Mouse (Mus musculus): ENCODE measurements around the gene Scamp5.

Gene Scamp5

DNA sequence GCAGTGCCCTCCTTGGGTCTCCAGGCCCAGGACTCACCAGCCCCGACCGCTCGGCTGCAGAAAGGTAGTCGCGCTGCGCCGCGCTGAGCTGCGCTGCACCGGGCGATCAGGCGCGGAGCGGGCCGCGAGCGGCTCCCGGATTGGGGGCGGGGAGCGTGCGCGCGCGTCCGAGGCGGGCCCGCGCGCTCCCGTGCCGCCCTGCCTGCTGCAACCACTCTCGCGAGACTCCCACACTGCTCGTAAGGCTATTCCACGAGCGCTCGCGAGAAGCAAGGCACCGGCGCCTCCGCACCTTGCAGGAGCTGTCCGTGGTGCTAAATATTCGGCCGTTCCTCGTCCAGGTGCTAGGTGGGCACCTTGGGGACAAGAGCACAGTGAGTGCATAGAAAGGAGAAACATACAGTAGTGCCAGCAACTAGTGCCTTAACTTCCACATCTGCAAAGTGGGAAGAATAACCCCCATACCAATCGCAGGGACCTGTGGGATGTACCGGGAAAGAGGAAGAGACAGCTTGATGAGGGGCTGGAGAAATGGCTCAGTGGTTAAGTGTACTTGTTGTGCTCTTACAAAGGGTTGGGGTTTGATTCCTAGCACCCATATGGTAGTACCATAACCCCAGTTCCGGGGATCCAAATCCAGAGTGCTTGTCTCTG is at the start of gene Scamp5:
TSS of gene Scamp5 (minus strand) at position 165 of the 654 bp plus-strand sequence.
- DNase-seq (ENCODE audit: low spot score), result peak; percentile 86

DNA sequence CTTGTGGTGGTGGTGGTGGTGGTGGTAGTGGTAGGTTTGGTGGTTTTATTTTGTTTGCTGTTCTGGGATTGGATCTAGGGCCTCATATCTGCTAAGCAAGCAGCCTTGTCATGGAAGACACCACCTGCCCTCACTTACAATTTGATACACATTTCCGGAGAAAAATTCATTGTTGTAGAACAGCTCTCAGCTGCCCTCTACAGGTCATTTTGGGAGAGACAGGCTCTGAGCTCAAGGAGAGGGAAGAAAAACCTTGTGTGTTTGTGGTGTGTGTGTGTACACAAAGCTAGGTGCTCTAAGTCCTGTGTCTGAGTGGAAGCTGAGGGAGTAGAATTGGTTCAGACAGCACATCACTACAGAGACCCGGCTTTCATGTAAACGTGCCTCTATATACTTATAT is 49.3 kb upstream of the Scamp5 start:
- DNase-seq (ENCODE audit: low spot score), result peak; percentile 32

DNA sequence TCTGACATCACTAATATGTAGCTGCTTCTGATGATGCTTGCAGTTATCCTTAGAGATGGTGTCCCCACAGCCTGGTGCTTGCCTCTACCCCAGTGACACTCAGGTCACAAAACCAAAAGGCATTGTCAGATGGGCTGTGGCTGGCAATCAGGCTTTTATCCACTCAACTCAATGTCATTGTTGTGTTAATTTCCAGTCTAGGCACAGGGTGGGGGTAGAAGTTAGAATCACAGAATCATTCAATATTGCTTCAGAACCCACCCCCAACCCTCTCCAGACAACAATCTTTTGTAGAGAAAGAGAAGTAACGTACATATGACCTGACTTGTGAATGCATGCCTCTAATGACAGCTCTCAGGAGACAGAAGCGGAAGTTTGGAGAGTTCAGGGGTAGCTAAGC is 42.7 kb upstream of the Scamp5 start:
- DNase-seq (ENCODE audit: low spot score), result no peak

DNA sequence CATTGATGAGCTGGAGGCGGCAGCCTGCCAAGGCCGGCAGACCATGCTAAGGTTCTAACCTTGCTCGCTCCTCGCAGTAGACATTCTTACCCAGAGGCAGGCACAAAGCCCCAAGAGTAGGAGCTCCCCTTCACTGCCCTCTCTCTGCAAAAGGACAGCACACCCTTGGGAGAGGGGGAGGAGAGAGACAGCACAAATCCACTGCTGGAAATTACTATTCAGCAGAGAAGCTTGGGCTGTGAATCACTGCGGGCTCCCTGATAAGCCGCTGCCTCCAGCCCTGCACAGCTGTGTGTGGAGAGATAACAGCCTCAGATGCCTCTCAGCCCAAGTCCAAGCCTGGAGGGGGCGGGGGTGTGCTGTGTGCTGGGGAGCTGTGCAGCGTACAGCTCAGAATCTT is 37.8 kb upstream of the Scamp5 start:
- peak; percentile 77 for DNase-seq (ENCODE audit: low spot score)

DNA sequence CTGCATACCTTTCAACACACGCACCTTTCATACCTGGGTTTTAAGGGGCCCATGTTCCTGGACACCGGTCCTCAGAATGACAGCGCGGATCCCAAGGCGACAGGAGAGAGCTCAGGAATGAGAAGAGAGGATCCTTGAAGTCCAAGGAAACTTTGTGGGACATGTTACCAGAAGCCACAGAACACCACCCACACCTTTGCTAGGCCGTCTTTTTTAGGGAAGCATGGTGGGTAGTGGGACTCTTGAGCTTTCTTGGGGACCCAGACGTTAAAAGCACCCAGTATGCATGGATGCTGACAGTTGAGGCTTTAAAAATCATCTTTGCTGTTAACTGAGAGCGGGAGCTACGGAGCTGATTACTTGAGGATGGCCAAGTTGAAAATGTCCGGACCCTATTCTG is 37.0 kb upstream of the Scamp5 start:
- DNase-seq (ENCODE audit: low spot score), result no peak

- peak; percentile 67 for DNase-seq (ENCODE audit: low spot score)
Observed at GRCm38 (mm10) chr9:57504381-57504700, 36.5 kb upstream of the Scamp5 start.

DNA sequence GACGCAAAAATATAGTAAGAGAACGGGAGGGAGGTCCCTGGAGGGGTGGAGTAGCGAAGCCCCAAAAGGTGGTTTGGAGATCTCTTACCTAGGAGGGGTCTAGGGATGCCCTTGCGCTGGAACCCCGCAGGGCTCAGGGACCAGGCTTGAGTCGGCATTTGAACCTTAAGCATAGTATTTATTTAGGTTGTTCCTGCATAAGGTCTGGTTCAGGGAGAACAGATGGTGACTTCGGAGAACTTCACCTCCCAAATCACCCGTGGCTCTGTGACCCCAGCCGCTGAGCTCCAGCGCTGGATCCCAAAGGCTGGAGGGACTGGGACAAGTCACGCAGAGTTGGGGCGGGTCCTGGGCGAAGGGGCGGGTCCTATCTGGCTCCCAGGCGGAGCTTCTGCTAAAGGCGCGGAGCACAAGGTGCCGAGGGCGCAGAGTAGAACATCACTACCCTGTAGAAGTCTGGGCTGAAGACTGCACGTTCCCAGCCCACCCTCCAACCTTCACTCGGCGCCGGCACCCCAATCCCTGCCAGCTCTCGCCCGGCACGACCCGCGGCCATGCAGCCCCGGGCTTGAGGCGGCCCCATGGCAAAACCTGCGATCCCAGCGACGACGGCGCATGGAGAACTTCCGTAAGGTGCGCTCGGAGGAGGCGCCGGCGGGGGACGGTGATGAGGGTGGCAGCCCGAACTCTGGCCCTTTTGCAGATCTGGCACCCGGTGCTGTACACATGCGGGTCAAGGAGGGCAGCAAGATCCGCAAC is 35.9 kb upstream of the Scamp5 start, which contains the start of gene Rpp25:
TSS of gene Rpp25 (plus strand) at position 405 of the 759 bp plus-strand sequence.
- peak; percentile 74 for DNase-seq (ENCODE audit: low spot score)

DNA sequence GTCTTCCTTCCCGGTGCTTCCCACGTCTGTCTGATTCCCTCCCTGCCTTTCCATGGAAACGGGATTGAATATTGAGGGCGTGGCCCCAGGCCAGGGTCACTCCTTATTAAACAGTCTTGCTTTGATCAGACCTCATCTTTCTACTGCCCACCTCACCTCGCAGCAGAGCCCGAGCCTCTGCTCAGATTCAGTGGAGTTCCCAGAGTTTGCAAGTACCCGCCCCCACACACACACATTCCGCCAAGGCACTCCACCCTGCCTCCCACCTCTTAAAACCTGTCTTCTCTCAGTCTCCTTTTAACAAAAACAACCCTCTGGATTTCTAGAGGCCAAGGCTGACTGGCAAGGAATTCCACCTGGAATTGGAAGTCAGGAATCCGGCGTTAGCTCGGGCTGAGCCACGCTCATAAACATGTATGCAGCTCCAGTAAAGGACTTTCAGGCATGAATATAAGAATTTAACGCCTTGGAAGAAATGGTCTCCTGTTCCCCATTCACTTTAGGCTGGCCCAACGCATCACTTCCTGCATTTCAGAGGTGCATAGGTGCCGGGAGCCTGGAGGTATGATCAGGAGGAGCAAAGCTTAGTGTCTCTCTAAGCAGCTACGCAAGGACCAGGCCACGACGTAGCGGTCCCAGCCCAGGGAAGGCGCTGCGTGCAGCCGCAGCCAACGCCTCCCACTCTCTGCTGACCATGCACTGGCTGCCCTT is 35.2 kb upstream of the Scamp5 start:
- peak; percentile 40 for DNase-seq (ENCODE audit: low spot score)

GRCm38 (mm10) chr9:57501861-57502260 is 34.0 kb upstream of the Scamp5 start:
- DNase-seq (ENCODE audit: low spot score), result peak; percentile 9

DNA sequence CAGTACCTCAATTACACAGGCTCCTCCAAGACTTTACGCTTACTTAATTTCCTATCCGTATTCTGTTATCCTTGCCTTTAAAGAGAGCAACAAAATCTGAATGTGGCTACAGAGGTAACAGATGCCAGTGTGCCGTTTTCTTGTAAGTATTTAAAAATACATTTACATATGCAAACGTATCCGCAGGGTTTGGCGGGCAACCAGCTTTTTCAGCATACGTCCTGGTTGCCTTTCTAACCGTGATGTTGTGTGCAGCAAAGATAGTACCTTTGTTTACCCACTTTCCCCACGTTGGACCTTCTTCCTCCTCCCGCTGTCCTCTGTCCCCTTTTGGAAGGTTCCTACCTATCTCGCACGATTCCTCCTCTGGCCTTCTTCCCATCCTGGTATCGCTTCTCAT is 33.6 kb upstream of the Scamp5 start:
- DNase-seq (ENCODE audit: low spot score), result no peak

DNA sequence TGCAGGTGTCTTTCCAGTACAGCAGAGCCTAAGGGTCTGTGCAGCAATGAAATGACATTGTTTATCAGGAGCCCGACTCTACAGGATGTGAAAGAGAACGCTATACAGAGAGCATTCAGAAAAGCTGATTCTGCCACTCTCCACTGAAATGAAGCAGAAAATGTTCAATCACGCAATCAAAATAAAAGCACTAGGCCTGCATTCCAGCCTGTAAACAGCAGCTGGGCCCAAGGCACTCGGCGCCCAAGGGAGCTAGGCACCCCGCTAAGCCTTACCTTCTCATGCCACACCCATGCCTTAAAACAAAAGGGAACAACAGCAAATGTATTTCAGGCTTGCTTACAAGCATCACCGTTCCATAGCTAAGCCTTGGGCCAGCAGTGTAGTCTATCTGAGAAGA is 30.7 kb upstream of the Scamp5 start:
- DNase-seq (ENCODE audit: low spot score), result no peak

DNA sequence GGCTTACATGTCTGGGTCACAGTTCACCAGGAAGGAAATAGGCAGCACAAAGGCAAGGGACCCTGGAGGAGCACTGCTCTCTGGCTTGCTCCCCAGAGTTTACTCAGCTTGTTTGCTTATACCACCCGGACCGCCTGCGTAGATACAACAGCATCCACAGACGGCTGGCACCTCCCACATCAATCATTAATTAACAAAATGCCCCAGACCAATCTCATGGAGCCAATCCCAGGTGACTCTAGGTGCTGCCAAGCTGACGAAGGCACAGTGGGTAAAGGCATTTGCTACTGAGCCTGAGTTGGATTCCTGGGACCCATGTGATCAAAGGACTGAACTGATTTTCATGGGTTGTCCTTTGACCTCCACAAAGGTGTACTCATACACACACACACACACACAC is 29.4 kb upstream of the Scamp5 start:
- DNase-seq (ENCODE audit: low spot score), result no peak

DNA sequence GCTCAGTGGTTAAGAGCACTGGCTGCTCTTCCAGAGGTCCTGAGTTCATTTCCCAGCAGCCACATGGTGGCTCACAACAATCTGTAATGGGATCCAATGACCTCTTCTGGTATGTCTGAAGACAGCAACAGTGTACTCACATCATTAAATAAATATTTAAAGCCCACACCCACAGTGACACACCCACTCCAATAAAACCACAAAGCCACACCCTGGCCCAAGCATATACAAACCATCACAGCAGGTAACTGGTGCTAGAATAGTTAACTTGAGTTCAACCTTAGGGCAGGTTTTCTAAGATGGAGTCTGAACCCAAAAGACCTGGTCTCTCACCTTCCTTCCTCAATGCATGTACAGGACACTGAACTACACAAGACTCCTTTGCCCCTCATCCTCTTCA is 27.1 kb upstream of the Scamp5 start:
- DNase-seq (ENCODE audit: low spot score), result no peak

GRCm38 (mm10) chr9:57493532-57493931 is 25.7 kb upstream of the Scamp5 start:
- no peak for DNase-seq (ENCODE audit: low spot score)

DNA sequence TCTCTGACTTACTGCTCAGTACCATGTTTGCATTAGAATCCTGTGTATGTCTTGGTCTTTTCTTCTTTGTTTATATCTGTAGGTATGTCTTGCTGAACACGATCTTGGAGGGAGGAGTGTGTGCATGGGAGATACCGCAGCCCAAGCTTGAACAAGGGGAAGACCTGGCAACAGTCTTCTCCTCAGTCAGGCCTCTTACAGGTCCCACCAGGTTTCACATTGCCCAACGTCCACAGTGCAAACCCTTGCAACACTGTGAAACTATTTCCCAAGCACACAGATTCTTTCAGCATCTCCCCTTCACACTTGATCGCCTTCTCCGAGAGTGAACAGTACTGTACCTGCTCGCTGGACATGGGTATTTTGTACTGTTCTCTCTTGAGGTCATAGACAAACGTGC is 19.9 kb upstream of the Scamp5 start:
- no peak for DNase-seq (ENCODE audit: low spot score)

DNA sequence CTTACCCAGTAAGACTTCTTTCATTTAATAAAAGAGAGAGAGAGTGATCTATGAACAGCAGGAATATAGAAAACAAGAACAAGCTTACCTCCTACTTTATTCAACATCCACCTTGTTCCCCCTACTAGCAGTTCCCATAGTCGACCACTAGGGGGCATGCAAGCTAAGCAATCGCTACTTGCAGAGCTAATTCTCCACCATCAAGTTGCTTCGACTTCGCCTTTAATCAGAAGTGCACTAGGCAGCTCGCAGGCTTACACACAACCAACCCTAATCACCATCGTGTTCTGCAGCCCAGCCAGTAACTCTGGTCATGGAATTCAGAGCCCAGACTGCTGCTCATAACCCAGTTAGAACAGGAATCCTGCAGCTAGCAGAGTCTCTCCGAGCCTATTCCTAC is 17.9 kb upstream of the Scamp5 start:
- peak; percentile 75 for DNase-seq (ENCODE audit: low spot score)

- no peak for DNase-seq (ENCODE audit: low spot score)
Observed at GRCm38 (mm10) chr9:57468914-57469313, 1.1 kb upstream of the Scamp5 start.

- DNase-seq (ENCODE audit: low spot score), result peak; percentile 21
Observed at GRCm38 (mm10) chr9:57467271-57467771, 539 bp downstream of the Scamp5 start.

- no peak for DNase-seq (ENCODE audit: low spot score)
Observed at GRCm38 (mm10) chr9:57466101-57466500, 1.8 kb downstream of the Scamp5 start.

DNA sequence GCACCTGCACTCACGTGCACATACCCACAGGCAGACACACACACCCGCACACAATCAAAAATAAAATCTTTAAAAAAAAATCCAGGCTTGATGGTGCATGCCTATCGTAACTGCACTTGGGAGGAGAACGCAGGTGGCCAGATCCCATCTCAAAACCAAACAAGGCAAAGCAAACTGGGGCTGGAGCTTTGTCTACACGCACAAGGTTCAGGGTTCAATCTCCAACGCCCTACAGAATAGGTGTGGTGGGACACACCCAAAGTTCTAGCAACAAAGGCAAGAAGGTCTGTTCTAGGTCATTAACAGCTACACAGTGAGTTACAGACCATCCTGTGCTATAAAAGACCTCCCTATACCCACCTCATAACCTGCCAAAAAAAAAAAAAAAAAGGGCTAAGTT is 5.0 kb downstream of the Scamp5 start:
- no peak for DNase-seq (ENCODE audit: low spot score)

GRCm38 (mm10) chr9:57459707-57460106 is 8.2 kb downstream of the Scamp5 start:
- DNase-seq (ENCODE audit: low spot score), result no peak

DNA sequence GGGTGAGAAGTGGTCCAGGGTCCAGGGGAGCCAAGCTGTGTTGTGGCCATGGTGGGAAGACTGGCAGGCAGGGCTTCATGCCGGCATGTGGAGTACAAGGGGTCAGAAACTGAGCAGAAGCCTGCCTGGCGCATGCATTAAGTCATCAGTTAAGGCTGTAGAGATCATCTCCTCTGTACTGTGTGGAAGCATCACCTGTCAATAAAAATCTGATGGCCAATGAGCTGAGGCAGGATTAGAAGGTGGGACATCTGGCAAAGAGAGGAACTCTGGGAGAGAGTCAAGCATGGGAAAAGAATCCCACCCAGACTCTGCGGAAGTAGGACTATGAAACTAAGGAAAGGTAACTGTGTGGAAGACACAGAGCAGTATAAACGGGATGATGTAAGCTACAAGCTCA is 14.3 kb downstream of the Scamp5 start:
- no peak for DNase-seq (ENCODE audit: low spot score)

All from ovary, postnatal 36 days (tissue).